Mouse (Mus musculus) forebrain, embryonic 10.5 days (tissue): Measurements from ENCODE around the gene Flii. TPM values are rescaled to one million over a fixed set of nuclear protein-coding genes. Genes with fewer than 3 reads are reported as not detected.
A peak's percentile ranks its signal among the peaks of the same experiment; 100 is the strongest.

Experiments
- DNase-seq: peaks from one replicate; pipeline ENCODE4 v3.0.0-alpha.2; 2017; ENCODE audit warnings: low spot score; ENCODE audit errors: extremely low spot score
- H3K27ac ChIP-seq: fragments of 300-500 bp; sonication (generic); 2 replicates; pipeline ENCODE4 v1.5.1; 2016; ENCODE audit warnings: mild to moderate bottlenecking
- H3K27me3 ChIP-seq: fragments of 300-500 bp; sonication (generic); 2 replicates; pipeline ENCODE4 v1.6.1; 2016; ENCODE audit warnings: mild to moderate bottlenecking; ENCODE audit not compliant: poor library complexity, severe bottlenecking
- H3K36me3 ChIP-seq: fragments of 300-500 bp; sonication (generic); replicated peaks from 2 replicates; pipeline ENCODE4 v1.6.1; 2016; ENCODE audit warnings: mild to moderate bottlenecking, moderate library complexity
- H3K4me1 ChIP-seq: fragments of 300-500 bp; sonication (generic); 2 replicates; pipeline ENCODE4 v1.6.1; 2016
- H3K4me3 ChIP-seq: fragments of 300-500 bp; sonication (generic); 2 replicates; pipeline ENCODE4 v1.5.1; 2016; ENCODE audit warnings: mild to moderate bottlenecking, moderate library complexity
- H3K9me3 ChIP-seq: fragments of 300-500 bp; sonication (generic); 2 replicates; pipeline ENCODE4 v1.6.1; 2016; ENCODE audit warnings: mild to moderate bottlenecking, moderate library complexity
- WGBS: fragments of 180-500 bp; shearing (Covaris S2); methylation state at CpG from one replicate; pipeline ENCODE4 v1.1.7; 2016; 5-methylcytosine and 5-hydroxymethylcytosine counted together
- polyA plus RNA-seq: library from polyadenylated mRNA; unstranded; fragments of >200 nt; fragmentation: Nextera tagmentation; extraction: Ambion mirVana; gene quantifications from 2 replicates; pipeline ENCODE4 v1.2.1, GENCODE M21; 2016

Gene Flii
- polyA plus RNA-seq: 77.6 and 84.1 TPM in 2 replicates

- Histone ChIP-seq H3K9me3 (no peaks in the 10 kb centered on the region), H3K4me3 (peak within 1 kb of the TSS; percentile 91), H3K36me3 (peaks cover 49% of the 10 kb centered on the region), H3K4me1 (peaks cover 36% of the 10 kb centered on the region), H3K27ac (peak within 1 kb of the TSS; percentile 92), H3K27me3 (no peaks in the 10 kb centered on the region)
- DNase-seq: peak; percentile 82
- WGBS: under 1% methylated on average over 71 of the region's 71 CpGs
Measured at GRCm38 (mm10) chr11:60726601-60727391, at the start of gene Flii. Gene Flii (minus strand): TSS chr11:60727263.

DNA sequence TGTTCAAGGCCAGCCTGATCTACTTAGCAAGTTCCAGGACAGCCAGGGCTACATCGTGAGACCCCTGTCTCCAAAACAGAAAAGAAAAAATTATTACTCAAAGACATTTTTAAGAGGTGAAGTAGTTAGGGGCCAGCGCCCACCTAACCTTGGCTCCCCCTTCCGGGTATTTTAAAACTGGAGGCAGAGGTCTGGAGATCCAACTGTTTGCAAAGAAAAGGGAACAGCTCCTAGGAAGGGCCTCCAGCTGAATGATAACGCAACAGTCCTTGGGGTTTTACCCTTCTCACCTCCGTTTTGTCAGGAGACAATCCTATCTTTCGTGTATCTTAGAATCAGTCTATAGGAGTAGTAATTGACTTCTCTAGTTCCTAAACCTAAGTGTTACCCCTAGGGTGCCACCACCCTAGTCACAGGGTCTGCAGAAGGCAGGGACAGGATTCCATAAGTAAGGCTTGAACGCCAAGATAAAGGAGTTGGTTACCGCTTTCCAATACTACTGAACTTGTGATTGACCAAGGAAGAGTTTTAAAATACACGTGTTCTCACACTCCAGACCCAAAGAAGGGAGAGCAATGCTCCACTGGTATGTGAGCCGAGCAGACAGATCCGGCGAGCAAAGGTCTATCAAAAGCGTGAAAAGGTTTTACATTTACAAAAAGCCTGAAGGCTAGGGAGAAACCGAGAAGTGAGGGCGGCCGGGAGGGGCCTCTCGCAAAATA, 49.2 kb upstream of the Flii start:
- Histone ChIP-seq H3K9me3 (no peaks in the 10 kb centered on the region), H3K4me1 (peaks cover 57% of the 10 kb centered on the region), H3K27ac (peak overlapping the region; percentile 90), H3K27me3 (no peaks in the 10 kb centered on the region), H3K36me3 (peaks cover 32% of the 10 kb centered on the region), H3K4me3 (peak overlapping the region; percentile 93)
- 7% methylated on average over 17 of the region's 17 CpGs for WGBS
- no peak for DNase-seq

- WGBS: 67% methylated on average over 6 of the region's 6 CpGs
- no peak overlapping the region for H3K27ac ChIP-seq
Measured at GRCm38 (mm10) chr11:60775578-60775977, 48.5 kb upstream of the Flii start.

GRCm38 (mm10) chr11:60774841-60775240, 47.8 kb upstream of the Flii start:
- H3K36me3 ChIP-seq: peaks cover 18% of the 10 kb centered on the region
- peak overlapping the region; percentile 93; the same call in 1 of the 2 replicates for H3K4me3 ChIP-seq
- peaks cover 43% of the 10 kb centered on the region for H3K4me1 ChIP-seq
- H3K9me3 ChIP-seq: no peaks in the 10 kb centered on the region
- H3K27ac ChIP-seq: no peak overlapping the region
- H3K27me3 ChIP-seq: no peaks in the 10 kb centered on the region
- WGBS: 88% methylated on average over 1 of the region's 1 CpGs
- no peak for DNase-seq

More at GRCm38 (mm10) chr11:60775578-60775977, 48.5 kb upstream of the Flii start:
- peaks cover 25% of the 10 kb centered on the region for H3K36me3 ChIP-seq
- H3K27me3 ChIP-seq: no peaks in the 10 kb centered on the region
- H3K4me1 ChIP-seq: peaks cover 50% of the 10 kb centered on the region
- peak overlapping the region; percentile 93 for H3K4me3 ChIP-seq
- no peak for DNase-seq
- H3K9me3 ChIP-seq: no peaks in the 10 kb centered on the region

GRCm38 (mm10) chr11:60774158-60774689, 47.2 kb upstream of the Flii start:
- 87% methylated on average over 3 of the region's 3 CpGs for WGBS
- no peak overlapping the region for H3K4me3 ChIP-seq

DNA sequence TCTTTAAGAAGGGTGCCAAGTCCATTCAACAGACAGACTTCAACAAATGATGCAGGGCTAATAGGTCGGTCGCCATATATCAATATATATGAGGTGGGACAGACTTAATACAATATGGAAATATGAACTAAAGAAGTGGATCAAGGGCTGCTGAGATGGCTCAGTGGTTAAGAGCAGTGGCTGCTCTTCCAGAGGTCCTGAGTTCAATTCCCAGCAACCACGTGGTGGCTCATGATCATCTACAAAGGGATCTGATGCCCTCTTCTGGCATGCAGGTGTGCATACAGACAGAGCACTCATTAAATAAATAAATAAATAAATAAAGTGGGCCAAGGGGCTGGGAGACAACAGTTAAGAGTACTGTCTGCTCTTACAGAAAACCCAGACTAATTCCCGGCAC, 45.1 kb upstream of the Flii start:
- Histone ChIP-seq H3K4me3 (no peak overlapping the region), H3K4me1 (peaks cover 22% of the 10 kb centered on the region), H3K27me3 (no peaks in the 10 kb centered on the region), H3K36me3 (0 out of 2 replicates have a peak, but pooled peaks cover 2% of the 10 kb centered on the region), H3K27ac (no peak overlapping the region), H3K9me3 (no peaks in the 10 kb centered on the region)
- DNase-seq: no peak
- 86% methylated on average over 4 of the region's 4 CpGs for WGBS

More at GRCm38 (mm10) chr11:60774158-60774689, 47.2 kb upstream of the Flii start:
- Histone ChIP-seq H3K27ac (no peak overlapping the region), H3K4me1 (peaks cover 36% of the 10 kb centered on the region), H3K27me3 (no peaks in the 10 kb centered on the region), H3K9me3 (no peaks in the 10 kb centered on the region), H3K36me3 (peaks cover 11% of the 10 kb centered on the region)
- DNase-seq: no peak

- WGBS: 89% methylated on average over 3 of the region's 3 CpGs
- Histone ChIP-seq H3K27ac (no peak overlapping the region), H3K4me3 (no peak overlapping the region), H3K36me3 (0 out of 2 replicates have a peak, but pooled peaks cover 4% of the 10 kb centered on the region), H3K27me3 (no peaks in the 10 kb centered on the region), H3K4me1 (peaks cover 15% of the 10 kb centered on the region), H3K9me3 (no peaks in the 10 kb centered on the region)
- no peak for DNase-seq
Measured at GRCm38 (mm10) chr11:60770776-60771175, 43.7 kb upstream of the Flii start.

DNA sequence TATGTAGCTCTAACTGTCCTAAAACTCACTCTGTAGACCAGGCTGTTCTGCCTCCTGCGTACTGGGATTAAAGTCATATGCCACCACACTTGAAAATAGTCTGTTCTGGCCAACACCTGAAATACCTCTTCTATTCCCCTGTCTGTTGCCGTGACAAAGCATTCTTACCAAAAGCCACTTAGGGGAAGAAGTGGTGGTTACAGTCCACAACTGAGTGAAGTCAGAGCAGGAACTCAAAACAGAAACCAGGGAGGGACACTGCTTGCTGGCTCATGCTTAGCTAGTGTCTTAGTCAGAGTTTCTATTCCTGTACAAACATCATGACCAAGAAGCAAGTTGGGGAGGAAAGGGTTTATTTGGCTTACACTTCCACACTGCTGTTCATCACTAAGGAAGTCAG, 42.3 kb upstream of the Flii start:
- 86% methylated on average over 2 of the region's 2 CpGs for WGBS
- Histone ChIP-seq H3K9me3 (no peaks in the 10 kb centered on the region; the same call in 1 of the 2 replicates), H3K36me3 (peaks cover 16% of the 10 kb centered on the region), H3K4me3 (no peak overlapping the region), H3K27ac (no peak overlapping the region), H3K4me1 (peaks cover 4% of the 10 kb centered on the region; the same call in 1 of the 2 replicates), H3K27me3 (no peaks in the 10 kb centered on the region)
- DNase-seq: no peak

GRCm38 (mm10) chr11:60766969-60767368, 39.9 kb upstream of the Flii start:
- no peak overlapping the region for H3K27ac ChIP-seq
- whole genome bisulfite sequencing: 88% methylated on average over 4 of the region's 4 CpGs
- no peak for DNase-seq
- no peaks in the 10 kb centered on the region for H3K4me1 ChIP-seq
- H3K36me3 ChIP-seq: peaks cover 30% of the 10 kb centered on the region
- no peak overlapping the region for H3K4me3 ChIP-seq
- no peaks in the 10 kb centered on the region; the same call in 1 of the 2 replicates for H3K9me3 ChIP-seq
- H3K27me3 ChIP-seq: no peaks in the 10 kb centered on the region

DNA sequence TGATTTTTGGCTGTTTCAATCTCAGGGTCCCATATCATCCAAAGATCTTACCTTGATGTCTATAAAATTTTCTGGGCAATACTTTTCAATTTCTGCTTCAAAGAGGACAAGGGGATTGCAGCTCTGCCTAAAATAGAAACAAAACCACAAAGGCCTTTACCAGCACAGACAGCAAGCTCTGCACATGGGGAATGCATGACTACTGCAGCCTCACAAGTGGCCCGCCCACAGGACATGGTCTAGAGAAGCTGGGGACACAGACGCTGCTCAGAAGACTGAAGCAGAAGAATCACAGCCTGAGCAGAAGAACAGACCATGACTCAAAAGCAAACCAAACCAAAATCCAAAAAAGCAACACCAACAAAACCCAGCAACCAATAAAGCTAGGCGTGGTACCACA, 34.6 kb upstream of the Flii start:
- H3K4me3 ChIP-seq: no peak overlapping the region
- H3K27me3 ChIP-seq: no peaks in the 10 kb centered on the region
- no peaks in the 10 kb centered on the region; the same call in 1 of the 2 replicates for H3K9me3 ChIP-seq
- no peak for DNase-seq
- 89% methylated on average over 3 of the region's 3 CpGs for WGBS
- no peaks in the 10 kb centered on the region for H3K4me1 ChIP-seq
- H3K27ac ChIP-seq: no peak overlapping the region
- peaks cover 79% of the 10 kb centered on the region for H3K36me3 ChIP-seq

- Histone ChIP-seq H3K4me3 (no peak overlapping the region), H3K27me3 (no peaks in the 10 kb centered on the region), H3K27ac (no peak overlapping the region), H3K4me1 (no peaks in the 10 kb centered on the region), H3K36me3 (peaks cover 97% of the 10 kb centered on the region), H3K9me3 (no peaks in the 10 kb centered on the region)
- WGBS: 95% methylated on average over 7 of the region's 7 CpGs
- DNase-seq: no peak
Measured at GRCm38 (mm10) chr11:60755570-60755969, 28.5 kb upstream of the Flii start.

GRCm38 (mm10) chr11:60740321-60740720, 13.3 kb upstream of the Flii start:
- WGBS: 94% methylated on average over 3 of the region's 3 CpGs
- no peak overlapping the region for H3K27ac ChIP-seq
- peaks cover 74% of the 10 kb centered on the region for H3K36me3 ChIP-seq
- H3K9me3 ChIP-seq: no peaks in the 10 kb centered on the region
- no peak for DNase-seq
- H3K4me1 ChIP-seq: no peaks in the 10 kb centered on the region
- no peaks in the 10 kb centered on the region for H3K27me3 ChIP-seq
- no peak overlapping the region for H3K4me3 ChIP-seq

GRCm38 (mm10) chr11:60737450-60737849, 10.4 kb upstream of the Flii start:
- H3K4me1 ChIP-seq: no peaks in the 10 kb centered on the region
- H3K4me3 ChIP-seq: no peak overlapping the region
- peaks cover 66% of the 10 kb centered on the region for H3K36me3 ChIP-seq
- no peak overlapping the region for H3K27ac ChIP-seq
- H3K9me3 ChIP-seq: no peaks in the 10 kb centered on the region
- DNase-seq: no peak
- H3K27me3 ChIP-seq: no peaks in the 10 kb centered on the region
